Mouse (Mus musculus): Measurements from ENCODE around the gene Ulk4.

- TF ChIP-seq CTCF (IDR thresholded peaks at IDR 0.05; ENCODE audit: insufficient read depth, low read length) (no peak), POLR2A (IDR thresholded peaks at IDR 0.05; ENCODE audit: borderline replicate concordance, extremely low read depth, low read depth, low read length) (no peak)
Measured at GRCm38 (mm10) chr9:121303086-121303485, 26.1 kb upstream of the Ulk4 start.

Data from lung, adult 2 months (tissue).